Mouse (Mus musculus) effector memory CD4-positive, alpha-beta T cell, adult 5 months (primary cell): ENCODE measurements around the gene Krt28. TPM values are rescaled to one million over a fixed set of nuclear protein-coding genes. Genes with fewer than 3 reads are reported as not detected.

Experiments used
- polyA plus RNA-seq: library from polyadenylated mRNA; unstranded; fragments of 100-300 nt; shearing (Covaris generic); gene quantifications from one replicate; pipeline ENCODE4 v1.2.1, GENCODE M21; 2017

The Krt28 gene
- polyA plus RNA-seq, result not detected

GRCm38 (mm10) chr11:99374803-99375202, at the start of gene Krt28:
Krt28 (minus strand) TSS chr11:99374903.

DNA sequence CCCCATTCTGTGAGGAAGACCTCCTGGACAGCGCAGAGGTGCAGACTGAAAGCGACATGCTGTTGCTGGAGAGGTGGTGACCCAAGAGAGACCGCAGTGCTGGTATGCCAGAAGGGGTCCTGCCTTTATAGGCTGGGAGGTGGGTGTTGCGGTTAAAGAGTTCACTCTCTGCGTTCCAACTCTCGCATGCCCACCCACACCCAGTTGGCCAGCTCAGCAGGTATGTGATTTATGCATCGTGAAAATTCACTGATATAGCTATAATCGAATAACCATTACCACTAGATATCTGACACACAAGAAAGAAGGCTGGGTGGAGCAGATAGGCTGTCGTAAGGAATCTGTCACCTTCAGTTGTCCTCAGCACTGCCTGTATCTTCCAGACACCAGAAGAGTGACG, 47.5 kb upstream of the Krt28 start, which contains the start of gene Krt12:
Gene Krt12, minus strand, starts transcription at position 101 of the 400 bp plus-strand sequence.

GRCm38 (mm10) chr11:99389264-99389663, 14.6 kb upstream of the Krt28 start, which contains the start of gene Krt10:
Krt10 (minus strand) TSS chr11:99389364.

GRCm38 (mm10) chr11:99351004-99351403, 23.7 kb downstream of the Krt28 start, which contains the start of gene Krt27:
Krt27 (minus strand) TSS chr11:99351104.

GRCm38 (mm10) chr11:99337866-99338265, 36.8 kb downstream of the Krt28 start, which contains the start of gene Krt26:
Krt26 (minus strand) TSS chr11:99337966.

GRCm38 (mm10) chr11:99322851-99323250, 51.9 kb downstream of the Krt28 start, which contains the start of gene Krt25:
Krt25 (minus strand) TSS chr11:99322951.

Other genes with a start within 250 kb of the Krt28 start
- gene Ccr7, start 219.8 kb downstream of the Krt28 start, polyA plus RNA-seq, result 465 TPM
- gene Smarce1, start 143.9 kb downstream of the Krt28 start, polyA plus RNA-seq, result 181 TPM
- 0.44 TPM for gene Krt222, start 130.8 kb downstream of the Krt28 start, polyA plus RNA-seq
- not detected for gene Krt24, start 89.6 kb downstream of the Krt28 start, polyA plus RNA-seq
- gene Krt25, start 52.0 kb downstream of the Krt28 start, polyA plus RNA-seq, result not detected
- gene Krt26, start 36.9 kb downstream of the Krt28 start, polyA plus RNA-seq, result not detected
- gene Krt27, start 23.8 kb downstream of the Krt28 start, polyA plus RNA-seq, result not detected
- gene Krt10, start 14.5 kb upstream of the Krt28 start, polyA plus RNA-seq, result 8.1 TPM
- 0.26 TPM for gene Krt12, start 47.4 kb upstream of the Krt28 start, polyA plus RNA-seq
- gene Krt20, start 63.2 kb upstream of the Krt28 start, polyA plus RNA-seq, result not detected
- gene Krt23, start 118.2 kb upstream of the Krt28 start, polyA plus RNA-seq, result not detected
- not detected for gene Krt39, start 146.4 kb upstream of the Krt28 start, polyA plus RNA-seq
- gene Krt40, start 168.3 kb upstream of the Krt28 start, polyA plus RNA-seq, result not detected
- gene Krtap3-3, start 176.0 kb upstream of the Krt28 start, polyA plus RNA-seq, result not detected
- not detected for gene Krtap3-2, start 181.9 kb upstream of the Krt28 start, polyA plus RNA-seq
- not detected for gene Gm11939, start 184.6 kb upstream of the Krt28 start, polyA plus RNA-seq
- not detected for gene Krtap3-1, start 191.7 kb upstream of the Krt28 start, polyA plus RNA-seq
- gene Krtap1-5, start 206.1 kb upstream of the Krt28 start, polyA plus RNA-seq, result not detected
- gene Krtap1-4, start 208.8 kb upstream of the Krt28 start, polyA plus RNA-seq, result not detected
- gene Krtap1-3, start 216.4 kb upstream of the Krt28 start, polyA plus RNA-seq, result not detected
- not detected for gene Krtap9-3, start 223.2 kb upstream of the Krt28 start, polyA plus RNA-seq
- gene Gm11938, start 228.4 kb upstream of the Krt28 start, polyA plus RNA-seq, result not detected
- not detected for gene Gm11937, start 235.3 kb upstream of the Krt28 start, polyA plus RNA-seq
- not detected for gene Krtap2-4, start 239.9 kb upstream of the Krt28 start, polyA plus RNA-seq
- not detected for gene Gm11562, start 245.5 kb upstream of the Krt28 start, polyA plus RNA-seq